Mouse (Mus musculus): ENCODE results near the gene Car8. TPM values are rescaled to one million over a fixed set of nuclear protein-coding genes. Genes with fewer than 3 reads are reported as not detected.
"Not testable (repeated sequence)": the region's sequence is repeated elsewhere in the genome, so short reads cannot be mapped to it uniquely, and the experiment has no call there.

Car8 gene
- total RNA-seq, 1 experiment from 2014 or later = 0.67 TPM

DNA sequence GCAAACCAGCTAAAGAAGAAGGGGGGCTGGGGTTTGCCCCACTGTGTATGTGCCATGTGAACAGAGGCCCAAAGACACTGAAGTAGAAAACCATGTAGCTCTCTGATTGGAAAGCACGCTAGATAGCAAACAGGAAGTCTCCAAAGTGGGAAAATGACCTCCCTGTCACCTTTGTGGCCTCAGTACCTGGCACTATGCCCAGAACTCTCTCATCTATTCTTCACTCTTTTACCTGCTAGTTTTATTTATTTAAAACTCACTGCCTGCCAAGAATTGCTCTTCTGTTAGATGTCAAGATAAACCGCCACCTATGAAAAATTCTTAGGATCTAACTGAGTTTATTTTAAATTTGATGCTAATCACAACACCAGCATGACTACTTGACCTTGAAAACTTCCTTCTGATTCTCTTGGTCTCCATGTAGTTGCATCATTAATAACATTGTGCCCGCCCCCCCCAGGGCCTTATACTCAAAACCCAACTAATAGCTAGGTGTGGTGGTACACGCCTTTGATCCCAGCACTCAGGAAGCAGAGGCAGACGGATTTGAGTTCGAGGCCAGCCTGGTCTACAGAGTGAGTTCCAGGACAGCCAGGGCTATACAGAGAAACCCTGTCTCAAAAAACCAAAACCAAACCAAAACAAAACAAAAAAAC, 31.8 kb downstream of the Car8 start:
- ATAC-seq (replicated peaks; ENCODE audit: insufficient number of reproducible peaks, low FRiP score, low TSS enrichment, poor library complexity, severe bottlenecking) = no peak

- ATAC-seq (replicated peaks; ENCODE audit: insufficient number of reproducible peaks, low FRiP score, low TSS enrichment, poor library complexity, severe bottlenecking) = no peak
Observed at GRCm38 (mm10) chr4:8205089-8205649, 33.7 kb downstream of the Car8 start.

- ATAC-seq (replicated peaks; ENCODE audit: insufficient number of reproducible peaks, low FRiP score, low TSS enrichment, poor library complexity, severe bottlenecking) = no peak
Observed at GRCm38 (mm10) chr4:8203367-8203766, 35.5 kb downstream of the Car8 start.

- no peak for ATAC-seq (replicated peaks; ENCODE audit: insufficient number of reproducible peaks, low FRiP score, low TSS enrichment, poor library complexity, severe bottlenecking)
Observed at GRCm38 (mm10) chr4:8201631-8202030, 37.2 kb downstream of the Car8 start.

DNA sequence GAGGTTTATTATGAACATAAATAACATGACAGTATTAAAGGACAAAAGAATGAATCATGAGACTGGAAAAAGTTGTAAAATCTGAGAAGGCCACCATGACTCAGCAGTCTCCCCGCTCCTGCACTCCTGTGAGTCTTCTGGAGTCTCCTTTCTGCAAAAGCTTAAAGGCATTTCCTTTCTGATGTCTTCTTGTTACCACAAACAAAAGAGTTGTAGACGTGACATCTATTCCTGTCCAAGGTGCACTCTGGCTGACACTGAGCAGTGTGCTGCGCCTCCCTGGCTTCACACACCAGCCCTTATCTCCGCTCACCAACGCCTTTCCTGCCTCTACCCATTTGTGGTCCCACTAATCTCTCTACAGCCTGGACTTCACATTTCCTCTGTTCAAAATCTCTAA, 38.8 kb downstream of the Car8 start:
- no peak for ATAC-seq (replicated peaks; ENCODE audit: insufficient number of reproducible peaks, low FRiP score, low TSS enrichment, poor library complexity, severe bottlenecking)

DNA sequence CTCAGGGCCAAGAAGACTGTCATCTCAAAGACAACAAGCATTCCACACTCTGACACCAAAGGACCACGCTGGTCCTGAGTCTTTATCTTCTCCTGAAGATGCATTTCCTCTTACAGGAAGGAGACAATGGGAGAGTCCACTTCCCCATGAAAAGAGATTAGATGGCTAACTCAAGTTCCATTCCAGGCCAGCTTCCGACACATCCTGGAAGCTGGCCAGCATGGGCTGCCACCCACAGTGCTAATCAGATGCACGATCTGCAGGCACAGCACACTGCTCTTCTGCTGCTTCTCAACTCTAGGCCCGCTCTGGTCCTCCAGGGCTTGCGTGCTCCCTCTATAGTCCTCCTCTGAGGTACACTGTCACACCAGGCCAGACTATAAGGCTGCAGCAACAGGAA, 40.8 kb downstream of the Car8 start:
- no peak for ATAC-seq (replicated peaks; ENCODE audit: insufficient number of reproducible peaks, low FRiP score, low TSS enrichment, poor library complexity, severe bottlenecking)

DNA sequence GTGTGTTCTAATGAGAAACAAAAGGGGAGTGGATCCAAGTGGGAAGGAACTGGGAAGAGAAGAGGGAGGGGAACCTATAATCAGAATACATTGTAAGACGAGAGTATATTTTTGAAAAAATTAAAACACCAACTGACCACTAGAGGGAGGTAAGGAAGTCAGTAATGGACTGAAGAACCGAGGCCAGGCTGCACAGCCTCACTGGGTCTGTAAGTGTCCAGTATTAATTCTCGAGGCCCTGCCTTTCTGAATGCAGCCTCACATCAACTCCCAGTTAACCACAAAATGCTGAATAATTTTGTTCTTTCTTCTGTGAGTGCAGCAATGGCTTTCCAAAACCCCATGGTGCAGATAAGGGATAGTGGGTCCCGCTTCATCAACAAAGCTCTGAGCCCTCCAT, 48.4 kb downstream of the Car8 start:
- no peak for ATAC-seq (replicated peaks; ENCODE audit: insufficient number of reproducible peaks, low FRiP score, low TSS enrichment, poor library complexity, severe bottlenecking)

GRCm38 (mm10) chr4:8186921-8187687, 51.7 kb downstream of the Car8 start:
- ATAC-seq (replicated peaks; ENCODE audit: insufficient number of reproducible peaks, low FRiP score, low TSS enrichment, poor library complexity, severe bottlenecking) = no peak

GRCm38 (mm10) chr4:8180576-8180975, 58.3 kb downstream of the Car8 start:
- ATAC-seq (replicated peaks; ENCODE audit: insufficient number of reproducible peaks, low FRiP score, low TSS enrichment, poor library complexity, severe bottlenecking) = no peak

- ATAC-seq (replicated peaks; ENCODE audit: insufficient number of reproducible peaks, low FRiP score, low TSS enrichment, poor library complexity, severe bottlenecking) = no peak
Observed at GRCm38 (mm10) chr4:8154589-8155198, 84.1 kb downstream of the Car8 start.

DNA sequence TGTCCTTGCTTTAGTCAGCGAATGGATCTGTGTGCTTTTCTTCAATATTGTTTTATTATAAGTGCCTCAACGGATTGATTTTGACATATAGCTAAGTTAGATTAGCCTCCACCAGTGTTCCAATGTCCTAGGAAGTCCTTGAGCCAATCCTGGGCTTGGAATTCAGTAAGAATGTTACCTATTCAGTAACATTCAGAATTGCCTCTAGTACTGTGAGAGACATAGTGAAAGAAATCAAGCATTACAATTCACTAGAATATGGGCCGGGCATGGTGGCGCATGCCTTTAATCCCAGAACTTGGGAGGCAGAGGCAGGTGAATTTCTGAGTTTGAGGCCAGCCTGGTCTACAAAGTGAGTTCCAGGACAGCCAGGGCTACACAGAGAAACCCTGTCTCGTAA, 84.9 kb downstream of the Car8 start:
- not testable (repeated sequence) for ATAC-seq (replicated peaks; ENCODE audit: insufficient number of reproducible peaks, low FRiP score, low TSS enrichment, poor library complexity, severe bottlenecking)

- no peak for ATAC-seq (replicated peaks; ENCODE audit: insufficient number of reproducible peaks, low FRiP score, low TSS enrichment, poor library complexity, severe bottlenecking)
Observed at GRCm38 (mm10) chr4:8137403-8137802, 101.4 kb downstream of the Car8 start.

GRCm38 (mm10) chr4:8132024-8132423, 106.8 kb downstream of the Car8 start:
- ATAC-seq (replicated peaks; ENCODE audit: insufficient number of reproducible peaks, low FRiP score, low TSS enrichment, poor library complexity, severe bottlenecking) = no peak

GRCm38 (mm10) chr4:8113558-8113957, 125.3 kb downstream of the Car8 start:
- ATAC-seq (replicated peaks; ENCODE audit: insufficient number of reproducible peaks, low FRiP score, low TSS enrichment, poor library complexity, severe bottlenecking) = no peak

- no peak for ATAC-seq (replicated peaks; ENCODE audit: insufficient number of reproducible peaks, low FRiP score, low TSS enrichment, poor library complexity, severe bottlenecking)
Observed at GRCm38 (mm10) chr4:8111891-8112290, 127.0 kb downstream of the Car8 start.

- ATAC-seq (replicated peaks; ENCODE audit: insufficient number of reproducible peaks, low FRiP score, low TSS enrichment, poor library complexity, severe bottlenecking) = no peak
Observed at GRCm38 (mm10) chr4:8109906-8110567, 128.8 kb downstream of the Car8 start.

GRCm38 (mm10) chr4:8101466-8101865, 137.4 kb downstream of the Car8 start:
- no peak for ATAC-seq (replicated peaks; ENCODE audit: insufficient number of reproducible peaks, low FRiP score, low TSS enrichment, poor library complexity, severe bottlenecking)

DNA sequence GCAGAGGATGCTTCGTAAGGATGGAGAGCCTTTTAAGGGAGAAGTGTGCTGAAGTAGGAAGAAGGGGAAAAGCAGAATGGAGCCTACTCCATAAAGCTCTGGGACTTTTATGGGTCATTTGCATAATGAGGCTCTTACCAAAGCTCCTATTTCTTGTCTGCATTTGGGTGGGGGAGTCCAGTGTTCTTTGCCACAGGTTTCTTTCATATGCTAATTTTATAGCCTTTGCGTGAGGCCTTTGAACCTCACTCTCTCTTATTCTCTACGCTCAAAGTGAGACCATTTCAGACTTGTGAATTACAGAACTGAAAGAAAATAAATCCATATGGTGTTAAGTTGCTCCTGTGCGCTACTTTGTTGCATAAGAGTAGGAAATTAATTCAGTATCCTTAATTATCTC, 140.8 kb downstream of the Car8 start:
- ATAC-seq (replicated peaks; ENCODE audit: insufficient number of reproducible peaks, low FRiP score, low TSS enrichment, poor library complexity, severe bottlenecking) = no peak

GRCm38 (mm10) chr4:8097683-8098082, 141.2 kb downstream of the Car8 start:
- no peak for ATAC-seq (replicated peaks; ENCODE audit: insufficient number of reproducible peaks, low FRiP score, low TSS enrichment, poor library complexity, severe bottlenecking)

Data from monocyte, adult 5-6 weeks (primary cell).